Mouse (Mus musculus) embryonic fibroblast, embryonic 13.5 days (primary cell): ENCODE measurements around the gene Ubap1.

Source experiments
- CTCF ChIP-seq: IDR thresholded peaks from 2 replicates; pipeline ENCODE4 v1.5.1; 2011; ENCODE audit warnings: mild to moderate bottlenecking, control low read depth, low read length, moderate library complexity, borderline replicate concordance; ENCODE audit not compliant: insufficient read depth
- POLR2A ChIP-seq: IDR thresholded peaks from 2 replicates; pipeline ENCODE4 v1.6.1; 2011; ENCODE audit warnings: low read depth, mild to moderate bottlenecking, control low read depth, low read length, moderate library complexity

- no peak for TF ChIP-seq POLR2A
- no peak for TF ChIP-seq CTCF
Measured at GRCm38 (mm10) chr4:41368198-41368597, 19.4 kb downstream of the Ubap1 start.
